Mouse (Mus musculus): ENCODE results near the gene Prdm10.

Gene Prdm10

GRCm38 (mm10) chr9:31400441-31400840, 120.1 kb downstream of the Prdm10 start:
- peak; percentile 74 for DNase-seq (ENCODE audit: low read depth, low spot score)
- H3K27me3 ChIP-seq (ENCODE audit: control insufficient read depth, insufficient read depth, low read length, poor library complexity, severe bottlenecking) = no peaks in the 10 kb centered on the region
- peaks cover 38% of the 10 kb centered on the region for H3K36me3 ChIP-seq (ENCODE audit: control insufficient read depth, insufficient read depth, low read length, poor library complexity, severe bottlenecking)

GRCm38 (mm10) chr9:31404311-31404710, 124.0 kb downstream of the Prdm10 start:
- no peak for DNase-seq (ENCODE audit: low read depth, low spot score)
- Histone ChIP-seq H3K36me3 (ENCODE audit: control insufficient read depth, insufficient read depth, low read length, poor library complexity, severe bottlenecking) (peaks cover 28% of the 10 kb centered on the region), H3K27me3 (ENCODE audit: control insufficient read depth, insufficient read depth, low read length, poor library complexity, severe bottlenecking) (no peaks in the 10 kb centered on the region)

DNA sequence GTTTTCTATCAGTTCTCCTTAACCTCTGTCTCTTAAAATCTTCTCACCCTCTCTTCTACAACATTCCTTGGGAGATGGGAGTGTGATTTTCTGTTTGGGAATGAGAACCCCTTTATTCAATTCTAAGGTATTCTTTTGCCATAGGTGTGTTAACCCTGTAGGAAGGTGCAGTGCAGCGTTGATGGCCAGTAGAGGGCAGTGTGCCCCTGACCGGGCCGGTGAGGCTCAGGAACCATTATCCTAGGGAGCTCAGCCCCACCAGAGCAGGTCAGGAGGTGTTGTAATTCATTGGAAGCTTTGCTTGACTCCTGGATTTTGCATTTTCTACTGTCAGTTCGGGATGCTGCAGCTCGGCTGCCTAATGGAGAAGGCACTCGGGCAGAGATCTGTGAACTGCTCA, 124.9 kb downstream of the Prdm10 start:
- H3K36me3 ChIP-seq (ENCODE audit: control insufficient read depth, insufficient read depth, low read length, poor library complexity, severe bottlenecking) = peaks cover 26% of the 10 kb centered on the region
- H3K27me3 ChIP-seq (ENCODE audit: control insufficient read depth, insufficient read depth, low read length, poor library complexity, severe bottlenecking) = no peaks in the 10 kb centered on the region
- DNase-seq (ENCODE audit: low read depth, low spot score) = peak; percentile 43

DNA sequence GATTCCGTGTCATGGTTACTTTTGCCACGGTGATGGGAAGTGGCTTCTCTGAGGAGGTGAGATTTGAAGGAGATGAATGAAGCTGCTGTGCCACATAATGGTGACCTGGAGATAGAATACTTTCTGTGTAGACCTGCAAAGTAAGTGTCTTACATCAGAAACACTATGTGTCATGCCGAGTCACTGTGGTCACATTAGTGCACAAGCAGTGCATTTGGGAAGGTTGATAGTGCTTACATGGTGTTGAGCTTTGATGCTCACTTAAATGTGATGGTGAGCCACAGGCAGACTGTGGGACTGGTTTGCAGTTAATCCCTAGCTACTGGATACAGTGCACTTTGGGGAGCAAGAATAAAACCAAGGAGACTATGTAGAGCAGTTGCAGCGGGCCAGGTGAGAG, 131.8 kb downstream of the Prdm10 start:
- no peak for DNase-seq (ENCODE audit: low read depth, low spot score)
- Histone ChIP-seq H3K36me3 (ENCODE audit: control insufficient read depth, insufficient read depth, low read length, poor library complexity, severe bottlenecking) (peaks cover 15% of the 10 kb centered on the region), H3K27me3 (ENCODE audit: control insufficient read depth, insufficient read depth, low read length, poor library complexity, severe bottlenecking) (no peaks in the 10 kb centered on the region)

GRCm38 (mm10) chr9:31418821-31419220, 138.5 kb downstream of the Prdm10 start:
- peak; percentile 67 for DNase-seq (ENCODE audit: low read depth, low spot score)

GRCm38 (mm10) chr9:31422143-31422542, 141.8 kb downstream of the Prdm10 start:
- no peak for DNase-seq (ENCODE audit: low read depth, low spot score)
- Histone ChIP-seq H3K27me3 (ENCODE audit: control insufficient read depth, insufficient read depth, low read length, poor library complexity, severe bottlenecking) (no peaks in the 10 kb centered on the region), H3K36me3 (ENCODE audit: control insufficient read depth, insufficient read depth, low read length, poor library complexity, severe bottlenecking) (peaks cover 15% of the 10 kb centered on the region; the same call in 1 of the 2 replicates)

More at GRCm38 (mm10) chr9:31418821-31419220, 138.5 kb downstream of the Prdm10 start:
- Histone ChIP-seq H3K36me3 (ENCODE audit: control insufficient read depth, insufficient read depth, low read length, poor library complexity, severe bottlenecking) (peaks cover 22% of the 10 kb centered on the region), H3K27me3 (ENCODE audit: control insufficient read depth, insufficient read depth, low read length, poor library complexity, severe bottlenecking) (no peaks in the 10 kb centered on the region)

DNA sequence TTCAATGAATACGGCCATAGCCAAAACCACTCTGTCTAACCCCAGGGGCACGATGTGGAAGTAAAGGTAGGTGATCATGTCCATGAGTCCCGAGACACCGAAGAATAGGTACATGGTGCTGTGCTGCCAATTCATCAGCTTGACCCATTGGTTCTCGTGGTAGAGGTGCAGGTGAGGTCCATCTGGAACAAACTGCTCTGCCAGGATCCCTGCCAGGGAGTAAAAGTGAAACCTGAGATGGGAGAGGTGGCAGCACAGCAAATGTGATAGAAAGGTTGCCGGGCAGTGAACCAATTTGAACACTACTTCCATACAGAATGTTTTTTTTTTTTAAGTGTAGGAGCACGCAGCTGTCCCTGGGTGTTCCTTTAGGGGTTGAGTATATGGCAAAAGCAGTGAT, 148.6 kb downstream of the Prdm10 start:
- H3K27me3 ChIP-seq (ENCODE audit: control insufficient read depth, insufficient read depth, low read length, poor library complexity, severe bottlenecking) = no peaks in the 10 kb centered on the region
- H3K36me3 ChIP-seq (ENCODE audit: control insufficient read depth, insufficient read depth, low read length, poor library complexity, severe bottlenecking) = no peaks in the 10 kb centered on the region
- no peak for DNase-seq (ENCODE audit: low read depth, low spot score)

GRCm38 (mm10) chr9:31430011-31430410, 149.7 kb downstream of the Prdm10 start:
- Histone ChIP-seq H3K27me3 (ENCODE audit: control insufficient read depth, insufficient read depth, low read length, poor library complexity, severe bottlenecking) (no peaks in the 10 kb centered on the region), H3K36me3 (ENCODE audit: control insufficient read depth, insufficient read depth, low read length, poor library complexity, severe bottlenecking) (no peaks in the 10 kb centered on the region)
- DNase-seq (ENCODE audit: low read depth, low spot score) = no peak
